Mouse (Mus musculus): ENCODE data around the gene 4933416C03Rik. TPM values are rescaled to one million over a fixed set of nuclear protein-coding genes. Genes with fewer than 3 reads are reported as not detected.

The 4933416C03Rik gene
- total RNA-seq, 2 experiments from 2014 or later, result not detected

- DNase-seq (ENCODE audit: low spot score in 2 of 2), result no peak
Observed at GRCm38 (mm10) chr10:116079396-116079795, 34.3 kb downstream of the 4933416C03Rik start.

- DNase-seq (ENCODE audit: low spot score in 2 of 2), result no peak
Observed at GRCm38 (mm10) chr10:116078636-116079035, 35.1 kb downstream of the 4933416C03Rik start.

GRCm38 (mm10) chr10:116075954-116076353 is 37.8 kb downstream of the 4933416C03Rik start:
- DNase-seq (ENCODE audit: low spot score in 2 of 2), result no peak

Other genes starting within 250 kb of the 4933416C03Rik start
- gene Ptprr, start 95.7 kb downstream of the 4933416C03Rik start, total RNA-seq (2021), result 10 to 100 TPM; 16.4 to 16.8 TPM
- gene Ptprb, start 161.6 kb upstream of the 4933416C03Rik start, total RNA-seq (2021), result 10 to 100 TPM; 11.5 to 11.7 TPM

Measured in layer of hippocampus, adult 18-20 months (tissue).